Mouse (Mus musculus): ENCODE measurements at regions not wholly inside any gene's neighbourhood (a gene's known extent, or its start where the extent isn't known, plus 50 kb on each side); places are given as distances from the start of the nearest gene placed in this dataset.

DNA sequence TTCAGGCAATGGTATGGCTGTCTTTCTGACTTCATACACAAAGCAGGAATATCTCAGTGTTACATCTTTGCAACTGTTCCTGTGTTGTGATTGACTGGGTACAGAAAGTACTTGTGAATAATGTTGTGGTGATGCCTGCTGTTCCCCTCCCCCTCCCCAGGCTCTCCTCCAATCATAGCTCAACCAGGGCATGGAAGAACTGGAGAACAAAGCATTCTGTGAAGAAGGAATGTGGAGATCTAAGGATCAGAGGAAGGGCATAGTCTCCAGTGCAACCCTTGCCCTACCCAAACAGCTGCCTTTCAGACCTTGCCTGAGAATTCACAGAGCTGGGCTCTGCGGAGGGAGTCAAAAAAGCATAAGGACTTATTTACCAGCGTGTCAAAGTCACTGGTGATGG is 326.9 kb downstream of the Ice1 start:
- DNase-seq = no peak

GRCm38 (mm10) chr13:70311226-70312055 is 326.0 kb downstream of the Ice1 start:
- no peak for DNase-seq

DNA sequence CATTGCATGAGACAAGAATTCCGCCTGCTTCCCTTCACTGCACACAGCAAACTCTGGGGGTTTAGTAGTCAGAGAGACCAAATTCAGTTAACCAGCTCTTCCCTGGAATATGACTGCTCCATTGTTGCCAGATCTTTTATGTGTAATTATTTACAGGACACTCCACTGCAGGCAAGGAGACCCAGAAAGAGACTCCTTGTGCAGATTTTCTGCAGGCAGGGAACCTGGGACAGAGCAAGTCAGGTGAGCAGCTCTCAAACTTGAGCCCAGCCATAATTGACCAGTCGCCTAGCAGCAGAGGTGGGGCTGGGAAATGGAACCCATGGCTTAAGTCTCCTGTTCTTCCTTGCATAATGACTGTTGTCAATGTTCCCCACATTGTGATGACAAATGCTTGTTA is 324.2 kb downstream of the Ice1 start:
- no peak for DNase-seq

- DNase-seq = no peak
These were observed 313.9 kb downstream of the Ice1 start for GRCm38 (mm10) chr13:70323537-70323936.

DNA sequence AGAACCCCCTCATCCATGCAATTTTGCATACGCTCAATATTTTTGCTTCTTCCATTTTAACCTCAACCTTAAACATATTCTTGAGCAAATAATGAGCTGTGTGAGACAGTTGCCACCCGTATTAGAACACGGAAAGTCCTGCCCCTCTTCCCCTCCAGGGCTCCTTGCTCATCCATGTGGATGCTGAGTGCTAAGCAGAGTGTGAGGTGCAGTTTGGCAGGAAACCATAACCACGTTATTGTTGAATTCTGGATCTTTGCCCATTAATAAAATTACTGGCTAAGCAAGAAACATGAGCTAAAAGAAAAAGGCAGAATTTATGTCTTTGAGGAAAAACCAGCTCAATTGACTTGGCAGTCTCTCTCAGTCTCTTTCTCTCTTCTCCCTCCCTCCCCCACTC is 301.4 kb downstream of the Ice1 start:
- no peak for DNase-seq

- no peak for DNase-seq
These were observed 297.0 kb downstream of the Ice1 start for GRCm38 (mm10) chr13:70340437-70340836.

DNA sequence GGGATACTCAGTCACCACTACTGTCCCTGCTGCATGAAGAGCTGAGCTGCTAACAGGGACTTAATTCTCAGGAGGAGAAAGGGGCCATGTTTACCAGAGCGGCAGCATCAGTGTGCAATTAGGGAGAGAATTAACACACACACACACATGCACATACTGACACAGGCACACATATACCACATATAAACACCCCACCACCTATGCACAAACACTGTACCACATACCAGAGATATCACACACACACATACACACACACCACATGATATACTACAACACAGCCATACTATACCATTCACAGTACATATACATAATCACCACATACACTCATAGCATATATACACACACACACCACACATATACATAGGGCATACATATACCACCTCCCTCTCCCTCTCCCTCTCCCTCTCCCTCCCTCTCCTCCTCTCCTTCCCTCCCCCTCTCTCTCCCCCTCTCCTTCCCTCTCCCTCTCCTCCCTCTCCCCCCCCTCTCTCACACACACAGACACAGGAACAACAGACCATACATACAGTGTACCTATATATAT is 294.2 kb downstream of the Ice1 start:
- DNase-seq = no peak

GRCm38 (mm10) chr13:70343911-70344310 is 293.5 kb downstream of the Ice1 start:
- peak; percentile 16 for DNase-seq

GRCm38 (mm10) chr13:70344311-70344710 is 293.1 kb downstream of the Ice1 start:
- no peak for DNase-seq

DNA sequence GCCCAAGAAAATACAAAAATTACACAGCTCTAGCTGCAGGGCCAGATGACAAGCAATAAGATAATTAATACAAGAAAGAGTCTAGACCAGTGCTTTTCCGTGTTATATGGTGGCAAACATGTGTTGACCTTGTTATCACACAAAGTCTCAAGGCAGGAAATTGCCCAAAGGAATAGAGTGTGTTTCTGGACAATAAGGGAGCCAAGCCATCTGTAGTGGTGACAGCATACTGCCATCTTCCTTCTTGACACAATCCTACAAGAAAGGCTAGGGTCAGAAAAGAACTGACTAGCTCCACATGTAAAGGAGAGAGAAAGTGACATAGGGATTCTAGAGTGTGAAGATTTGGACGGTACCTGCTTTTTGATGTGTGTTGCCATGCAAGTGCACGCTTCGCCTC is 289.0 kb downstream of the Ice1 start:
- no peak for DNase-seq

DNA sequence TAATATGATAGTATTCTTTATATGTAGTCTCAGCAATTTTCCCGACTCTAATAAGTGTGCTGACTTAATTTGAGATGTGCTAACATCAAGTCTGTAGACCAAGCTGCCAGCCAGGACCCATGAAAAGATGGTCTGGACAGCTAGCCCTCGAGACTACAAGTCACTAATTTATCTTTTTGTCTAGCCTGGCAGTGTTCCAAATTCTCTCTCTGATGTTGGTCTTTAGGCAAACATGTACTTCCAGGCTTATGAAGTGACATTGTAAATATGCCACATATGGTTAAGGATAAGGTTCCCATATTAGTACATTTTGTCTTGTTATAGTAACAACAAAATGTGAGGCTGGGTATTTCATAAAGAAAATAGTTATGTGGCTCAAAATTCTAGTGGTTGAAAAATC is 288.5 kb downstream of the Ice1 start:
- DNase-seq = no peak

DNA sequence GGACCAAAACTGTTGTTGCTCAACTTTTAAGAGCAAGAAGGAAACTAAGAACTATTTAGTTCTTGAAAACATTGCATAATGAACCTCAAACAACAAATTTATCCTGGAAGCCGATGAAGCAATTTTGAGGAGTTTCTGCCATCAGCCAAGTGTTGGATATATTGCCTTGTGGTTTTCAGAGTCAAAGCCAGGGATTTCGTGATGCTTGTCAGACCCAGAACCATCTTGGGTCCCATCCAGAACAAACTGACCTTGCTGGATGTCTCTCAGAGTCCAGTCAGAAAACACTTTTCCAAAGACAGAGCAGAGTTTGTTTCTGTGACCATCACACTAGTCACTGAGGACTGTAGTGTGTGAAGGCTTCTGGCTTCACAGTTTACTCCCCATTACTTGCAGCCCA is 267.8 kb downstream of the Ice1 start:
- DNase-seq = no peak

DNA sequence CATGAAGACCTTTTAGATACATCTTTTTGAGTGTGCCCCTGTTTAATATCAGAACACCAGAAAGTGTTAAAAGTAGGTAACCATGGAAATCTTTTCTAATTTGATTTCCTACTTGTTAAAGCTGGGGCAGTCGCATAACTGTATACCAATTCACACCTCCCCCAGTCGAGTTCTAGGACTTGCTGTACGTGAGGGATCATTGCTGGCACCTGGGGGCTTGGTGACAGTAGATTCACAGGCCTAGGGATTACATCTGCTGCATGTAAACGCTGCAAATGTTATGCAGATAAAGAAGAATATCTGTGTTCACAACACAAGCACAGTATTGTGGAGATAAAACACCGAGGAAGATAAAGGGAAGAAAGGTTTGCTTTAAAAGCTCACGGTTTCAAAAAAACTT is 256.7 kb downstream of the Ice1 start:
- DNase-seq = no peak

GRCm38 (mm10) chr13:70385292-70385691 is 252.1 kb downstream of the Ice1 start:
- no peak for DNase-seq

GRCm38 (mm10) chr13:70412788-70413187 is 224.6 kb downstream of the Ice1 start:
- DNase-seq = no peak

DNA sequence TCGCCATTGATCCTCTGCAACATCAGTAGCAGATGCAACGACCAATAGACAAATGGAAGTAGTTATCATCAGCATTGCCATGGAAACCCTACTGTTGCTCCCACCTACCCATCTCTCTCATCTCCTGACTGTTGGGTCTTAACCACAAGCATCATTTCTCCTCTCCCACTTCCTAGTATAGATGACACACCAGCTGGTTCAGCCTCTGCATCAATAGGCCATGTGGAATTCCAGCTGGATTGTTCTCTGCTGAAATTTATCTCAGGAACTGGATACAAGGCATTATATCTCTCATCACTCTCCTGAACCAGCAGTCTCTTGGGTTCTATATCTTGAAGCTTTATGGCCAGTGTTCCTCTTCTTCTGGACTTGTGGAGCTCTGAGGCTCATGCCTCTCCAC is 219.3 kb downstream of the Ice1 start:
- no peak for DNase-seq

DNA sequence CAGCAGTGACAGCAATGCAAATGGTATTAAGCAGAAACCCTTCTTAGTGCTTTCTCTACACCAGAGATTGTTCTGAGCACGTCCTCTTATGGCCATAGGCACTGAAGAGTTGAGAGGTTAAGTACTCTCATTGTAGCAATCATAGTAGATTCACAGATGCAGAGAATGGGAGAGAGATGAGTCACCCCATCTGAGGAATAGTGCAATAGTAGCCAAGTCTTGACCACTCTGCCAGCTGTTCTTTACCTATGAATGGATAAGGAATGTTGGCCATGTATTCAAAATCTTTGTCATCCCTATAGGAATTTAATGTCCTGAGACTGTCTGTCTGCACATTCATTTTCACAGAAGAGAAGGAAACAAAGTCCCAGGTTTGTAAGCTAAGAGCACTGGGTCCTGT is 198.0 kb downstream of the Ice1 start:
- no peak for DNase-seq

- no peak for DNase-seq
These were observed 190.5 kb downstream of the Ice1 start for GRCm38 (mm10) chr13:70446940-70447339.

- peak; percentile 5 for DNase-seq
These were observed 182.6 kb downstream of the Ice1 start for GRCm38 (mm10) chr13:70454592-70455390.

- DNase-seq = no peak
These were observed 179.0 kb downstream of the Ice1 start for GRCm38 (mm10) chr13:70458406-70458805.

DNA sequence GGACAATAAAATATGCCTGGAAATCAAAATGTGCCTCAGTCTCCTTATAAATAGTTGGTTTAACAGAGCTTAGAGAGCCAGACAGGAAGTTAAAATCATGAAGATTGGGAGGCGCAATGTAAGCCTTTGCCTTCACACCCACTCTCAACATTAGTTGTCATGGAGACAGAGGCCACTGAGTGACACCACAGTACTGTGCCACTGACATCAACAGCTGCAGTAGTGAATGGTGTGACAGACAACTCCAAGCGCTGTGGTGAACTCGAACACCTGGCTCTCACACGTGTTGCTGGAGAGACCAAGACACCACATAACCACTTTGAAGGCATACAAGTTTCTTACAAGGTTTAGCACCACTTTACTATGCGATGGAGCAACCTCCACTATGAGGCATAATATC is 172.4 kb downstream of the Ice1 start:
- DNase-seq = no peak

GRCm38 (mm10) chr13:70474746-70475145 is 162.7 kb downstream of the Ice1 start:
- no peak for DNase-seq

GRCm38 (mm10) chr13:70475366-70475765 is 162.1 kb downstream of the Ice1 start:
- no peak for DNase-seq

GRCm38 (mm10) chr13:70499302-70499701 is 138.1 kb downstream of the Ice1 start:
- no peak for DNase-seq

Measured in kidney, adult 18-20 months (tissue).